31 mouse cellular contexts compared by ENCODE assay signal in genomic region chr17:45447063-45447462, GRCm38 (mm10). TPM values are rescaled to one million over a fixed set of nuclear protein-coding genes. Genes with fewer than 3 reads are reported as not detected.
DNase-seq lines count a peak whose midpoint lies in the region; ATAC-seq lines count a peak whose summit lies in the region.
"Had no signal": no experiment of that assay in that cellular context is flagged by ENCODE, and none has a peak within 500 bp of the region (broad histone marks: within the 10 kb centered on the region; RNA-seq: fewer than 3 reads in every experiment).

No protein-coding gene starts in this region.

- H3K4me1 ChIP-seq in heart, embryonic 14.5 days (ENCODE audit: control insufficient read depth in 2 of 2, insufficient read depth in 2 of 2, low read length in 2 of 2): peaks cover 0 to 7% of the 10 kb centered on the region in 2 experiments; a peak in 1 of 4 replicates
- H3K4me1 ChIP-seq: embryonic facial prominence, embryonic 13.5 days; hindbrain, embryonic 10.5 days; midbrain, embryonic 13.5 days had no signal

- H3K36me3 ChIP-seq in heart, embryonic 14.5 days (ENCODE audit: control insufficient read depth, insufficient read depth, low read length): 0 out of 2 replicates have a peak, but pooled peaks cover 7% of the 10 kb centered on the region

- H3K27ac ChIP-seq in heart, embryonic 14.5 days (replicated peaks in 1 of 2; ENCODE audit: control insufficient read depth in 1 of 2, insufficient read depth in 1 of 2, low read depth in 2 of 2, low read length in 2 of 2): peak overlapping the region; percentile 42 to 44; a peak in 2 of 4 replicates
- H3K27ac ChIP-seq: embryonic facial prominence, embryonic 13.5 days; hindbrain, embryonic 10.5 days; hindbrain, postnatal 0 days; liver, embryonic 14.5 days; macrophage; midbrain, embryonic 13.5 days had no signal

- WGBS in heart, embryonic 14.5 days: 34% methylated on average over 2 of the region's 2 CpGs

- H3K4me3 ChIP-seq in heart, embryonic 14.5 days (ENCODE audit: control insufficient read depth in 1 of 2, insufficient read depth in 1 of 2, low read depth in 1 of 2, low read length in 2 of 2): no peak overlapping the region
- H3K4me3 ChIP-seq: embryonic facial prominence, embryonic 13.5 days; hindbrain, embryonic 10.5 days; midbrain, embryonic 13.5 days had no signal

- no peak overlapping the region for H3K9ac ChIP-seq in heart, embryonic 14.5 days (ENCODE audit: low read length)
- H3K9ac ChIP-seq: embryonic facial prominence, embryonic 13.5 days; liver, embryonic 14.5 days; midbrain, embryonic 13.5 days had no signal

- H3K4me2 ChIP-seq in heart, embryonic 14.5 days (ENCODE audit: low read length): no peak overlapping the region
- H3K4me2 ChIP-seq: embryonic facial prominence, embryonic 13.5 days; midbrain, embryonic 13.5 days had no signal

- H3K27me3 ChIP-seq in heart, embryonic 14.5 days (ENCODE audit: control insufficient read depth, insufficient read depth, low read length): no peaks in the 10 kb centered on the region
- H3K27me3 ChIP-seq: CH12.LX; embryonic facial prominence, embryonic 13.5 days; midbrain, embryonic 13.5 days had no signal

- peak; percentile 93 for DNase-seq in heart, adult 11 months
- DNase-seq in heart, postnatal 25 days (ENCODE audit: low spot score): no peak
- peak; percentile 14 to 17 for DNase-seq in adrenal gland, postnatal 36 days
- DNase-seq in heart, postnatal 14 days: peak; percentile 28 to 29
- no peak for DNase-seq in right cerebral cortex, postnatal 25 days
- DNase-seq: B cell, adult 2 months; cerebellum, adult 18-20 months; cerebellum, postnatal 10 days; kidney, adult 8-10 months; kidney, postnatal 10 days; layer of hippocampus, postnatal 36 days; liver; lung, adult 2 months; lung, postnatal 10 days; thymus, postnatal 4 days had no signal

- intact Hi-C loops in heart, postnatal 25 days (cut with DNase I): no loop called here
- intact Hi-C loops in heart, postnatal 14 days (cut with DNase I): no loop called here

- no peaks in the 10 kb centered on the region for H3K9me3 ChIP-seq in heart, embryonic 14.5 days (ENCODE audit: control insufficient read depth, low read length)
- H3K9me3 ChIP-seq: embryonic facial prominence, embryonic 13.5 days; hindbrain, embryonic 10.5 days; midbrain, embryonic 13.5 days had no signal

- no peak for ATAC-seq in heart, embryonic 14.5 days (ENCODE audit: insufficient number of reproducible peaks, insufficient read depth, low FRiP score, low read depth)
- ATAC-seq in inflammation-experienced regulatory T-cells, adult 6 months: no peak
- ATAC-seq: forebrain, embryonic 16.5 days; hindbrain, postnatal 0 days; intestine, embryonic 16.5 days; midbrain, embryonic 13.5 days had no signal

RNA-seq across cellular contexts. Expression of gene Cdc5l, which starts 13.5 kb away (rescaled TPM):
- total RNA-seq in heart, postnatal 25 days (2021): 10 to 100 TPM; 36.7 to 42.8 TPM
- total RNA-seq in adrenal gland, postnatal 36 days (2021): 10 to 100 TPM; 41.3 to 46.8 TPM
- 50.7 and 52.5 TPM in 2 replicates for polyA plus RNA-seq in heart, embryonic 14.5 days (2014; fragmentation: Nextera tagmentation; extraction: Ambion mirVana)
- 10 to 100 TPM; 38.0 to 43.4 TPM for total RNA-seq in heart, postnatal 14 days (2021)
- polyA plus RNA-seq in inflammation-experienced regulatory T-cells, adult 6 months (2017; shearing (Covaris generic)): 10 to 100 TPM; 64.4 to 73.0 (median 70.3) TPM

RNA-seq across cellular contexts. Expression of gene Spats1, which starts 28.2 kb away (rescaled TPM):
- under 1 TPM; 0.45 to 0.49 TPM for total RNA-seq in heart, postnatal 25 days (2021)
- total RNA-seq in adrenal gland, postnatal 36 days (2021): not detected
- 1.8 TPM in 2 replicates for polyA plus RNA-seq in heart, embryonic 14.5 days (2014; fragmentation: Nextera tagmentation; extraction: Ambion mirVana)
- total RNA-seq in heart, postnatal 14 days (2021): under 1 TPM; 0.39 to 0.50 TPM
- polyA plus RNA-seq in inflammation-experienced regulatory T-cells, adult 6 months (2017; shearing (Covaris generic)): 1 to 10 TPM; 1.3 to 2.0 (median 1.7) TPM
- total RNA-seq: gastrocnemius, adult 8-10 months; megakaryocyte-erythroid progenitor cell, adult 5-6 weeks; monocyte, adult 5-6 weeks had no signal
- polyA plus RNA-seq: large intestine, adult 2 months; macrophage; small intestine, adult 2 months had no signal

RNA-seq across cellular contexts. Expression of gene Aars2, which starts 59.6 kb away (rescaled TPM):
- total RNA-seq in heart, postnatal 25 days (2021): 10 to 100 TPM; 20.1 to 20.2 TPM
- 10 to 100 TPM; 16.8 to 17.4 TPM for total RNA-seq in adrenal gland, postnatal 36 days (2021)
- 13.2 and 15.3 TPM in 2 replicates for polyA plus RNA-seq in heart, embryonic 14.5 days (2014; fragmentation: Nextera tagmentation; extraction: Ambion mirVana)
- 10 to 100 TPM; 19.0 to 19.1 TPM for total RNA-seq in heart, postnatal 14 days (2021)
- 1 to 10 TPM; 2.2 to 2.7 (median 2.3) TPM for polyA plus RNA-seq in inflammation-experienced regulatory T-cells, adult 6 months (2017; shearing (Covaris generic))

Comparison
In these comparisons a context has a peak if more than half of its experiments do, and no peak if none do; other contexts are left out.
1. DNase-seq: peak in heart, adult 11 months (single experiment), adrenal gland, postnatal 36 days (2 of 2) and heart, postnatal 14 days (2 of 2); none in heart, postnatal 25 days (single experiment) and right cerebral cortex, postnatal 25 days (single experiment).